Mouse (Mus musculus) liver, adult 2 months (tissue): ENCODE data around the gene Ndufb7. TPM values are rescaled to one million over a fixed set of nuclear protein-coding genes. Genes with fewer than 3 reads are reported as not detected.

Experiments used
- DNase-seq: peaks from one replicate; pipeline ENCODE4 v3.0.0-alpha.2; 2011; ENCODE audit warnings: low read depth, low spot score; ENCODE audit errors: extremely low read depth
- H3K27ac ChIP-seq: fragments of 200-500 bp; replicated peaks from 2 replicates; pipeline ENCODE4 v1.5.1; 2012; ENCODE audit warnings: low read depth, mild to moderate bottlenecking, control low read depth, inconsistent platforms, low read length; ENCODE audit not compliant: insufficient read depth
- H3K27me3 ChIP-seq: fragments of 200-500 bp; 2 replicates; pipeline ENCODE4 v1.6.1; 2012; ENCODE audit warnings: mild to moderate bottlenecking, moderate library complexity, low read length, inconsistent platforms; ENCODE audit not compliant: control insufficient read depth, insufficient read depth
- H3K36me3 ChIP-seq: fragments of 200-500 bp; 2 replicates; pipeline ENCODE4 v1.6.1; 2012; ENCODE audit warnings: low read length, inconsistent platforms; ENCODE audit not compliant: control insufficient read depth, insufficient read depth
- H3K4me1 ChIP-seq: fragments of 200-500 bp; 2 replicates; pipeline ENCODE4 v1.6.1; 2011; ENCODE audit warnings: low read length; ENCODE audit not compliant: control insufficient read depth, insufficient read depth
- H3K4me3 ChIP-seq: fragments of 200-500 bp; 2 replicates; pipeline ENCODE4 v1.5.1; 2011; ENCODE audit warnings: low read depth, mild to moderate bottlenecking, control low read depth, low read length, moderate library complexity; ENCODE audit not compliant: insufficient read depth
- H3K79me2 ChIP-seq: fragments of 200-500 bp; 2 replicates; pipeline ENCODE4 v1.6.1; 2012; ENCODE audit warnings: inconsistent platforms, mild to moderate bottlenecking, low read length, moderate library complexity; ENCODE audit not compliant: control insufficient read depth, insufficient read depth
- H3K9ac ChIP-seq: fragments of 200-500 bp; 2 replicates; pipeline ENCODE4 v1.6.1; 2012; ENCODE audit warnings: low read depth, mild to moderate bottlenecking, control low read depth, inconsistent platforms, low read length
- CTCF ChIP-seq: fragments of 200-500 bp; IDR thresholded peaks from 2 replicates; pipeline ENCODE4 v1.5.1; 2011; ENCODE audit warnings: low read depth, low read length, control low read depth
- POLR2A ChIP-seq: fragments of 200-500 bp; IDR thresholded peaks from 2 replicates; pipeline ENCODE4 v1.6.1; 2011; ENCODE audit warnings: low read length, control low read depth; ENCODE audit not compliant: insufficient read depth; ENCODE audit errors: extremely low read depth
- WGBS: fragments of 180-500 bp; shearing (Covaris S2); methylation state at CpG from one replicate; pipeline ENCODE4 v1.1.7; 2018; 5-methylcytosine and 5-hydroxymethylcytosine counted together
- polyA plus RNA-seq: library from polyadenylated mRNA; depleted of rRNA; stranded (reverse); fragments of >200 nt; gene quantifications from 2 replicates; pipeline ENCODE4 v1.2.3, GENCODE M21; 2012; rRNA removed
- total RNA-seq: library from RNA; depleted of rRNA; stranded (reverse); fragments of >200 nt; gene quantifications from 2 replicates; pipeline ENCODE4 v1.2.3, GENCODE M21; 2014; rRNA removed

Gene Ndufb7
- total and polyA plus RNA-seq, 2 experiments = 193 to 297 TPM

GRCm38 (mm10) chr8:83619568-83620285 is 53.3 kb downstream of the Ndufb7 start:
- H3K27me3 ChIP-seq = no peaks in the 10 kb centered on the region
- 92% methylated on average over 9 of the region's 9 CpGs for WGBS
- DNase-seq = no peak
- H3K4me1 ChIP-seq = no peaks in the 10 kb centered on the region
- no peak for TF ChIP-seq CTCF
- no peak for TF ChIP-seq POLR2A
- H3K36me3 ChIP-seq = no peaks in the 10 kb centered on the region
- H3K79me2 ChIP-seq = no peaks in the 10 kb centered on the region
- H3K27ac ChIP-seq = no peak overlapping the region
- no peak overlapping the region for H3K4me3 ChIP-seq
- no peak overlapping the region for H3K9ac ChIP-seq

Other genes starting within 250 kb of the Ndufb7 start
- gene Elmod2, start 234.2 kb upstream of the Ndufb7 start, total RNA-seq = 11.2 and 15.9 TPM in 2 replicates
- 1.9 and 2.0 TPM in 2 replicates for gene Elmod2, start 234.2 kb upstream of the Ndufb7 start, polyA plus RNA-seq
- not detected in 2 replicates for gene Mgat4d, start 218.2 kb upstream of the Ndufb7 start, total RNA-seq
- not detected in 2 replicates for gene Mgat4d, start 218.2 kb upstream of the Ndufb7 start, polyA plus RNA-seq
- gene Clgn, start 176.8 kb upstream of the Ndufb7 start, total RNA-seq = not detected in 2 replicates
- not detected in 2 replicates for gene Clgn, start 176.8 kb upstream of the Ndufb7 start, polyA plus RNA-seq
- 9.3 and 16.4 TPM in 2 replicates for gene Scoc, start 108.3 kb upstream of the Ndufb7 start, total RNA-seq
- gene Scoc, start 108.3 kb upstream of the Ndufb7 start, polyA plus RNA-seq = 3.5 and 4.2 TPM in 2 replicates
- not detected in 2 replicates for gene Olfr370, start 30.9 kb upstream of the Ndufb7 start, total RNA-seq
- gene Olfr370, start 30.9 kb upstream of the Ndufb7 start, polyA plus RNA-seq = not detected in 2 replicates
- 108 and 130 TPM in 2 replicates for gene Tecr, start 41.3 kb downstream of the Ndufb7 start, total RNA-seq
- 647 and 677 TPM in 2 replicates for gene Tecr, start 41.3 kb downstream of the Ndufb7 start, polyA plus RNA-seq
- gene Dnajb1, start 41.5 kb downstream of the Ndufb7 start, total RNA-seq = 8.3 and 12.4 TPM in 2 replicates
- 17.0 and 18.2 TPM in 2 replicates for gene Dnajb1, start 41.5 kb downstream of the Ndufb7 start, polyA plus RNA-seq
- gene Gipc1, start 86.0 kb downstream of the Ndufb7 start, total RNA-seq = 12.6 and 14.6 TPM in 2 replicates
- 14.5 and 15.7 TPM in 2 replicates for gene Gipc1, start 86.0 kb downstream of the Ndufb7 start, polyA plus RNA-seq
- gene Ptger1, start 100.0 kb downstream of the Ndufb7 start, total RNA-seq = under 0.01 and 0.20 TPM in 2 replicates
- 0.11 and 0.20 TPM in 2 replicates for gene Ptger1, start 100.0 kb downstream of the Ndufb7 start, polyA plus RNA-seq
- gene Pkn1, start 132.5 kb downstream of the Ndufb7 start, total RNA-seq = 17.3 and 20.1 TPM in 2 replicates
- 18.0 and 28.8 TPM in 2 replicates for gene Pkn1, start 132.5 kb downstream of the Ndufb7 start, polyA plus RNA-seq
- gene Ddx39, start 148.5 kb downstream of the Ndufb7 start, total RNA-seq = 13.5 and 19.2 TPM in 2 replicates
- 14.3 and 17.2 TPM in 2 replicates for gene Ddx39, start 148.5 kb downstream of the Ndufb7 start, polyA plus RNA-seq
- gene Adgre5, start 174.7 kb downstream of the Ndufb7 start, total RNA-seq = 20.8 and 21.2 TPM in 2 replicates
- gene Adgre5, start 174.7 kb downstream of the Ndufb7 start, polyA plus RNA-seq = 9.7 and 17.9 TPM in 2 replicates